Mouse (Mus musculus): ENCODE measurements at regions not wholly inside any gene's neighbourhood (a gene's known extent, or its start where the extent isn't known, plus 50 kb on each side); places are given as distances from the start of the nearest gene placed in this dataset.

- no peak overlapping the region for H3K27ac ChIP-seq (ENCODE audit: control insufficient read depth, low read depth, low read length)
- H3K79me2 ChIP-seq (ENCODE audit: control insufficient read depth, insufficient read depth, low read length, poor library complexity) = no peaks in the 10 kb centered on the region
- no peaks in the 10 kb centered on the region for H3K27me3 ChIP-seq (ENCODE audit: control insufficient read depth in 1 of 2, insufficient read depth in 2 of 2, low read length in 2 of 2)
- TF ChIP-seq CHD2 (IDR thresholded peaks at IDR 0.05; ENCODE audit: low read length) (no peak), E2F4 (IDR thresholded peaks at IDR 0.05; ENCODE audit: borderline replicate concordance, low read depth, low read length) (no peak), JUND (IDR thresholded peaks at IDR 0.05; ENCODE audit: low read depth, low read length) (no peak), RAD21 (IDR thresholded peaks at IDR 0.05; ENCODE audit: low read depth, low read length) (no peak), ZMIZ1 (IDR thresholded peaks at IDR 0.05; ENCODE audit: low read depth, low read length) (no peak), NELFE (IDR thresholded peaks at IDR 0.05; ENCODE audit: low read depth, low read length) (no peak), MAZ (IDR thresholded peaks at IDR 0.05; ENCODE audit: low read depth, low read length) (no peak), TCF12 (IDR thresholded peaks at IDR 0.05; ENCODE audit: low read depth, low read length) (no peak), CHD1 (IDR thresholded peaks at IDR 0.05; ENCODE audit: low read depth, low read length) (no peak), MAFK (IDR thresholded peaks at IDR 0.05; ENCODE audit: borderline replicate concordance, low read depth, low read length) (no peak)
- no peak for DNase-seq (ENCODE audit: low read depth, low spot score)
- H3K36me3 ChIP-seq (ENCODE audit: control insufficient read depth in 1 of 2, insufficient read depth in 2 of 2, low read length in 2 of 2) = no peaks in the 10 kb centered on the region
- no peak overlapping the region for H3K4me3 ChIP-seq (ENCODE audit: control insufficient read depth in 1 of 2, insufficient read depth in 1 of 2, low read depth in 2 of 2, low read length in 2 of 2)
- H3K4me1 ChIP-seq (ENCODE audit: control insufficient read depth in 1 of 2, insufficient read depth in 2 of 2, low read length in 2 of 2) = no peaks in the 10 kb centered on the region
- H3K9me3 ChIP-seq (replicated peaks; ENCODE audit: insufficient read depth, low read length) = no peaks in the 10 kb centered on the region
- no peak overlapping the region for H3K9ac ChIP-seq (ENCODE audit: control insufficient read depth, low read depth, low read length, poor library complexity, severe bottlenecking)
Observed at GRCm38 (mm10) chr12:118784643-118785042, 61.5 kb upstream of the Sp8 start.

- Histone ChIP-seq H3K27me3 (ENCODE audit: control insufficient read depth in 1 of 2, insufficient read depth in 2 of 2, low read length in 2 of 2) (no peaks in the 10 kb centered on the region), H3K9ac (ENCODE audit: control insufficient read depth, low read depth, low read length, poor library complexity, severe bottlenecking) (no peak overlapping the region), H3K9me3 (replicated peaks; ENCODE audit: insufficient read depth, low read length) (no peaks in the 10 kb centered on the region), H3K27ac (ENCODE audit: control insufficient read depth, low read depth, low read length) (no peak overlapping the region), H3K79me2 (ENCODE audit: control insufficient read depth, insufficient read depth, low read length, poor library complexity) (no peaks in the 10 kb centered on the region), H3K4me3 (ENCODE audit: control insufficient read depth in 1 of 2, insufficient read depth in 1 of 2, low read depth in 2 of 2, low read length in 2 of 2) (no peak overlapping the region), H3K36me3 (ENCODE audit: control insufficient read depth in 1 of 2, insufficient read depth in 2 of 2, low read length in 2 of 2) (no peaks in the 10 kb centered on the region), H3K4me1 (ENCODE audit: control insufficient read depth in 1 of 2, insufficient read depth in 2 of 2, low read length in 2 of 2) (no peaks in the 10 kb centered on the region)
- TF ChIP-seq GATA1 (IDR thresholded peaks at IDR 0.05; ENCODE audit: low read depth, low read length) (no peak), JUND (IDR thresholded peaks at IDR 0.05; ENCODE audit: low read depth, low read length) (no peak), GABPA (IDR thresholded peaks at IDR 0.05; ENCODE audit: low read depth, low read length) (no peak), KAT2A (conservative IDR thresholded peaks at IDR 0.05; ENCODE audit: low read depth, low read length) (no peak), MXI1 (IDR thresholded peaks at IDR 0.05; ENCODE audit: low read depth, low read length) (no peak), NELFE (IDR thresholded peaks at IDR 0.05; ENCODE audit: low read depth, low read length) (no peak), SIN3A (IDR thresholded peaks at IDR 0.05; ENCODE audit: low read length) (no peak), MAX (IDR thresholded peaks at IDR 0.05; ENCODE audit: low read length) (no peak), CHD1 (IDR thresholded peaks at IDR 0.05; ENCODE audit: low read depth, low read length) (no peak)
- no peak for DNase-seq (ENCODE audit: low read depth, low spot score)
Observed at GRCm38 (mm10) chr12:118781978-118782377, 64.2 kb upstream of the Sp8 start.
